Mouse (Mus musculus) lung, adult 2 months (tissue): ENCODE measurements at regions not wholly inside any gene's neighbourhood (a gene's known extent, or its start where the extent isn't known, plus 50 kb on each side); places are given as distances from the start of the nearest gene placed in this dataset.

Experiments used
- CTCF ChIP-seq: fragments of 200-500 bp; IDR thresholded peaks from 2 replicates; pipeline ENCODE4 v1.5.1; 2011; ENCODE audit warnings: mild to moderate bottlenecking, low read length, control low read depth; ENCODE audit not compliant: insufficient read depth
- POLR2A ChIP-seq: fragments of 200-500 bp; IDR thresholded peaks from 2 replicates; pipeline ENCODE4 v1.6.1; 2011; ENCODE audit warnings: low read depth, mild to moderate bottlenecking, control low read depth, low read length, borderline replicate concordance; ENCODE audit errors: extremely low read depth

- no peak for TF ChIP-seq CTCF
- TF ChIP-seq POLR2A = no peak
Observed at GRCm38 (mm10) chr1:193644506-193644905, 274.4 kb upstream of the Camk1g start.
